Mouse (Mus musculus): Measurements from ENCODE around the gene Ube3b. TPM values are rescaled to one million over a fixed set of nuclear protein-coding genes. Genes with fewer than 3 reads are reported as not detected.

Ube3b gene
- polyA plus RNA-seq, 1 experiment, result 43.0 TPM

DNA sequence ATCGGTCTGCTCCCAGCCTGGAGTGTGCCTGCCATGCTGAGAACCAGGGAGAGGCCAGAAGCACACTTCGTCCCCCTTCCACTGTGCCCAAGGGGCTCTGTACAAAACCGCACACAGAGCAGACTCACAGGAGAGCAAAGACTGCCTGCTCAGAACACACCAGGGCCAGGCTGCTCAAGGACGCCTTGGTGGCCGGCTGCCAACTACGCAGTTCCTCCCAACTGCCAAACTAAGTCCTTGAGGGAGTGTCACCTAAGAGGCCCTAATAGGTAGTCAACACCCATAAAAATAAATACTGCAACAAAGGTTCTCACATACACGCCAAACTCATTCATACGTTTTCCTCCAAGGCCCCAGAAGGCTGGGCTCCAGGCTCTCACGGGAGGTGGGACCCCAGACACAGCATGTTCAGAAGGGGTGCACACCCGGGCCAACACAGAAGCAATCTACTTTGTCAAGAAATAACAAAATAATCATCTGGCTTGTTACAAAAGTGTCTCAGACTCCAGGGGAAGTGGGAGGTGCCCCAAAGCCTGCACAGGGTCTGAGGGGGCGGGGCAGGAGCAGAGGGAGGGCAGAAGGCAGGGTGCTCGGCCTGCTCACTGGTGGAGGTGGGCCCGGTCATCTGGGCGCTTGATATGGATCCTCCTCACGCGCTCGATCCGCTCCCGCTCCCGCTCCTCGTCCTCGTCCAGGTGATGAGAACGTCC is 15.2 kb upstream of the Ube3b start:
- Histone ChIP-seq H3K27me3 (ENCODE audit: control insufficient read depth, insufficient read depth, low read length, poor library complexity, severe bottlenecking) (no peaks in the 10 kb centered on the region), H3K36me3 (ENCODE audit: control insufficient read depth, insufficient read depth, low read length, poor library complexity, severe bottlenecking) (peaks cover 4% of the 10 kb centered on the region; the same call in 1 of the 2 replicates), H3K4me1 (ENCODE audit: control insufficient read depth, insufficient read depth, low read length) (peaks cover 3% of the 10 kb centered on the region), H3K27ac (ENCODE audit: insufficient read depth, low read length) (no peak overlapping the region), H3K9me3 (replicated peaks; ENCODE audit: control insufficient read depth, insufficient read depth, low read length, poor library complexity, severe bottlenecking) (no peaks in the 10 kb centered on the region), H3K4me3 (ENCODE audit: low read depth, low read length) (no peak overlapping the region), H3K9ac (ENCODE audit: low read depth, poor library complexity, severe bottlenecking) (no peak overlapping the region)
- TF ChIP-seq CTCF (IDR thresholded peaks at IDR 0.05; ENCODE audit: low read depth, low read length) (no peak), EP300 (IDR thresholded peaks at IDR 0.05; ENCODE audit: insufficient read depth, low read depth, low read length) (no peak)

DNA sequence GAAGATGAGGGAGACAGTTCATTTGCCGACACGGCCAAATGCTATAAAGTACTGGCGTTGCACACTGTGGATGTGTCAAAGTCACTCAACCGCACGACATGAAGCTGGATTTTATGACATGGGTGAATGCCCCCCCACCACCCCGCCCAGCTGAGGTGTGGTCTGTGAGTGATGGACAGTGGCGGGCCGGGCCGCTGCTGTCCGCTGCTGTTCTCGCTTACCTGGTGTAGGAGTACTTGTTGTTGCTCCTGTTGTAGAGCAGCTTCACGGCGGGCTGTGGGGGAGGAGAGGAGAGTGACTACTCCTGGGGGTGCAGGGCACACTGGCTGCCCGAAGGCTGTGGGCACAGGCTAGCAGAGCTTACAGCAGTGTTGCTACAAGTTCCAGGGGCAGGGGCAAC is 12.3 kb upstream of the Ube3b start:
- Histone ChIP-seq H3K4me1 (ENCODE audit: control insufficient read depth, insufficient read depth, low read length) (peaks cover 4% of the 10 kb centered on the region), H3K9me3 (replicated peaks; ENCODE audit: control insufficient read depth, insufficient read depth, low read length, poor library complexity, severe bottlenecking) (no peaks in the 10 kb centered on the region), H3K27me3 (ENCODE audit: control insufficient read depth, insufficient read depth, low read length, poor library complexity, severe bottlenecking) (no peaks in the 10 kb centered on the region), H3K4me3 (ENCODE audit: low read depth, low read length) (no peak overlapping the region), H3K9ac (ENCODE audit: low read depth, poor library complexity, severe bottlenecking) (no peak overlapping the region), H3K27ac (ENCODE audit: insufficient read depth, low read length) (no peak overlapping the region), H3K36me3 (ENCODE audit: control insufficient read depth, insufficient read depth, low read length, poor library complexity, severe bottlenecking) (peaks cover 4% of the 10 kb centered on the region; the same call in 1 of the 2 replicates)
- TF ChIP-seq CTCF (IDR thresholded peaks at IDR 0.05; ENCODE audit: low read depth, low read length), result no peak
- TF ChIP-seq EP300 (IDR thresholded peaks at IDR 0.05; ENCODE audit: insufficient read depth, low read depth, low read length), result no peak
- no peak for TF ChIP-seq POLR2A (IDR thresholded peaks at IDR 0.05; ENCODE audit: insufficient read depth, low read length)

DNA sequence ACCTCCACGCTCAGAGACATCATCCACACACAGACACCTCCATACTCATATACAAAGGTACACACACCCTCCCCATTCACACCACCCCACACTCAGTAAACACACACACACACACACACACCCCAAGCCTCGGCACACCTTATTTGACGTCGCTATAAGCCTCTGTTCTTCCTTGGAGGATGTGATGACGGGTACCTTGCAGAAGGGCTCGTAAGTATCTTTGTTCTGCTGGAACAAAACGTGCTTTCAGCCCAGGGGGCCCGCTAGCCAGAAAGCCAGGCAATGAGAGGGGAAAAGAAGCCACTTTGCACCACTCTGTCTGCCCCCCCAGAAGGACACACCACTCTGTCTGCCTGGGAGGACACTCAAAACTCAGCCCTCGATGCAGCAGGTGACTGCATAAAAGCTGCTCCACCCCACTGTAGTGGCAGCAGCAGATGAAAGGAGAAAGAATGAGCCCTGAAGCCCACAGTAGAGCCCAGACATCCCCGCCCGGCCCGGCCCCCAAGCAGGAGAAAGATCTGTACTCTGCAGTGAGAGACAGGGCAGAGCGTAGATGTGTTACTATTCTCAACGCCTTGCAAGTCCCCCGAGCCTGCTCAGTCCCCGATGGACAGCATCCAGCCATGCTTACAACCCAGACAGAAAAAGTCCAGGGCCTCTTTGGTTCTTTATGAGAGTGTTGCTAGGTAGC is 11.5 kb upstream of the Ube3b start:
- H3K9ac ChIP-seq (ENCODE audit: low read depth, poor library complexity, severe bottlenecking), result no peak overlapping the region
- TF ChIP-seq EP300 (IDR thresholded peaks at IDR 0.05; ENCODE audit: insufficient read depth, low read depth, low read length) (no peak), POLR2A (IDR thresholded peaks at IDR 0.05; ENCODE audit: insufficient read depth, low read length) (no peak), CTCF (IDR thresholded peaks at IDR 0.05; ENCODE audit: low read depth, low read length) (no peak)
- no peak overlapping the region for H3K4me3 ChIP-seq (ENCODE audit: low read depth, low read length)
- peaks cover 5% of the 10 kb centered on the region for H3K4me1 ChIP-seq (ENCODE audit: control insufficient read depth, insufficient read depth, low read length)
- H3K27ac ChIP-seq (ENCODE audit: insufficient read depth, low read length), result no peak overlapping the region
- H3K27me3 ChIP-seq (ENCODE audit: control insufficient read depth, insufficient read depth, low read length, poor library complexity, severe bottlenecking), result no peaks in the 10 kb centered on the region
- H3K9me3 ChIP-seq (replicated peaks; ENCODE audit: control insufficient read depth, insufficient read depth, low read length, poor library complexity, severe bottlenecking), result no peaks in the 10 kb centered on the region
- peaks cover 4% of the 10 kb centered on the region; the same call in 1 of the 2 replicates for H3K36me3 ChIP-seq (ENCODE audit: control insufficient read depth, insufficient read depth, low read length, poor library complexity, severe bottlenecking)

DNA sequence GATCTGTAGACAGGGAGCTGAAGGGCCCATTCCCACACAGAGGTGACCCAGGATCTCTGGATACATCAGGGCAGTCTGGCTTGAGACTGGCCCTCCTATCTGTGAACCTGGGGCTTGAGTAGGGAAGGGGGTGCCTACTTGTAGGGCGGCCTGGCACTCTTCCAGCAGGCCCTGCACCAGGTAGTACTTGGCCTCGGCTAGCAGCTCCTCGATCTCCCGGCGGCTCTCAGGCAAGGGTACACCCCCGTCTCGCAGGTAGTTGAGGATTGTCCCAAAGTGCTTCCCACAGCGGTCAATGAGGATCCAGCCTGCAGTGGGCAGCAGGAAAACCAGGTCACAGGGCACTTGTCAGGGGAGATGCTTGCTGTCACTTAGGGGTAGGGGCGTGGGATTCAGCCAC is 10.5 kb upstream of the Ube3b start:
- no peaks in the 10 kb centered on the region for H3K9me3 ChIP-seq (replicated peaks; ENCODE audit: control insufficient read depth, insufficient read depth, low read length, poor library complexity, severe bottlenecking)
- no peak overlapping the region for H3K4me3 ChIP-seq (ENCODE audit: low read depth, low read length)
- no peak overlapping the region for H3K9ac ChIP-seq (ENCODE audit: low read depth, poor library complexity, severe bottlenecking)
- no peaks in the 10 kb centered on the region for H3K27me3 ChIP-seq (ENCODE audit: control insufficient read depth, insufficient read depth, low read length, poor library complexity, severe bottlenecking)
- no peak for TF ChIP-seq EP300 (IDR thresholded peaks at IDR 0.05; ENCODE audit: insufficient read depth, low read depth, low read length)
- TF ChIP-seq CTCF (IDR thresholded peaks at IDR 0.05; ENCODE audit: low read depth, low read length), result no peak
- no peak for TF ChIP-seq POLR2A (IDR thresholded peaks at IDR 0.05; ENCODE audit: insufficient read depth, low read length)
- H3K36me3 ChIP-seq (ENCODE audit: control insufficient read depth, insufficient read depth, low read length, poor library complexity, severe bottlenecking), result peaks cover 4% of the 10 kb centered on the region; the same call in 1 of the 2 replicates
- H3K4me1 ChIP-seq (ENCODE audit: control insufficient read depth, insufficient read depth, low read length), result peaks cover 10% of the 10 kb centered on the region
- H3K27ac ChIP-seq (ENCODE audit: insufficient read depth, low read length), result no peak overlapping the region

DNA sequence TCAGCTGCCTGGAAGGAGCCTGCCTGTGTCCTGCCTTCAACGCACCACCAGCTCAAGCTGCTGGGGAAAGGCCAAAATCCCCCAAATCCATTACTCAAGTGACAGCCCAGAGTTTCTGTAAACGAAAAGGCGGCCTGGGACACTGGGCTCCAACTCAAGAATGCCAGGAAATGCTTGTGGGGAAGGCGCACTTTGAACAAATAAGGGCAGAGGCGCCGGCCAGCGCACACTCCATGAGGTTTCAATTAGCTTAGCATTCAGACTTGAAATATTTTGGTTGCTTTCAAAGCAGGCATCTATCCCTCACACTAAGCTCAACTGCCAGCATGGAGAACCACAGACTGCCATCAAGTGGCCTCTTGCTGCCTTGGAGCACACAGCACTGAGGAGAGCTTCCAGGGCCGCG is 10.0 kb upstream of the Ube3b start:
- Histone ChIP-seq H3K9me3 (replicated peaks; ENCODE audit: control insufficient read depth, insufficient read depth, low read length, poor library complexity, severe bottlenecking) (no peaks in the 10 kb centered on the region), H3K4me3 (ENCODE audit: low read depth, low read length) (no peak overlapping the region), H3K27me3 (ENCODE audit: control insufficient read depth, insufficient read depth, low read length, poor library complexity, severe bottlenecking) (no peaks in the 10 kb centered on the region), H3K9ac (ENCODE audit: low read depth, poor library complexity, severe bottlenecking) (no peak overlapping the region), H3K4me1 (ENCODE audit: control insufficient read depth, insufficient read depth, low read length) (peaks cover 10% of the 10 kb centered on the region), H3K27ac (ENCODE audit: insufficient read depth, low read length) (no peak overlapping the region), H3K36me3 (ENCODE audit: control insufficient read depth, insufficient read depth, low read length, poor library complexity, severe bottlenecking) (peaks cover 4% of the 10 kb centered on the region; the same call in 1 of the 2 replicates)
- TF ChIP-seq POLR2A (IDR thresholded peaks at IDR 0.05; ENCODE audit: insufficient read depth, low read length) (no peak), CTCF (IDR thresholded peaks at IDR 0.05; ENCODE audit: low read depth, low read length) (no peak), EP300 (IDR thresholded peaks at IDR 0.05; ENCODE audit: insufficient read depth, low read depth, low read length) (no peak)

DNA sequence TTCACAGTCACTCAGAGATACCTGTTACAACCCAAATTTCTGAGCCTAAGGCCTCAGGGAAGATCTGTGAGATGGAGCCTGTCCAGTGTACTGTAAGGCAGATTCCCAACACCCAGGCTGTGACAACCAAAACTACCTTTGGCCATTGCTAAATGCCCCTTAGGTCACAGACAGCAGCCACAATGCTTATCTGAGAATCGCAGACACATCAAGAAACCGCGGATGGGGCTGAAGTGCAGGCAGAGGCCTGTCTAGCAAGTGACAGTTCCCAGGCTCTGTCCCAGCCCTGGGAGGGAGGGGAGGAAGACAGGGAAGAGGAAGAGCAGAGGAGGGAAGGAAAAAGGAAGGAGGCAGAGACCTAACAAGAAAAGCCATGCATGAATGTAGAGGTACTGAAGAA is 9.1 kb upstream of the Ube3b start:
- no peaks in the 10 kb centered on the region for H3K9me3 ChIP-seq (replicated peaks; ENCODE audit: control insufficient read depth, insufficient read depth, low read length, poor library complexity, severe bottlenecking)
- TF ChIP-seq EP300 (IDR thresholded peaks at IDR 0.05; ENCODE audit: insufficient read depth, low read depth, low read length) (no peak), CTCF (IDR thresholded peaks at IDR 0.05; ENCODE audit: low read depth, low read length) (no peak), POLR2A (IDR thresholded peaks at IDR 0.05; ENCODE audit: insufficient read depth, low read length) (no peak)
- H3K36me3 ChIP-seq (ENCODE audit: control insufficient read depth, insufficient read depth, low read length, poor library complexity, severe bottlenecking), result peaks cover 4% of the 10 kb centered on the region; the same call in 1 of the 2 replicates
- no peak overlapping the region for H3K4me3 ChIP-seq (ENCODE audit: low read depth, low read length)
- no peaks in the 10 kb centered on the region for H3K27me3 ChIP-seq (ENCODE audit: control insufficient read depth, insufficient read depth, low read length, poor library complexity, severe bottlenecking)
- no peak overlapping the region for H3K27ac ChIP-seq (ENCODE audit: insufficient read depth, low read length)
- no peak overlapping the region for H3K9ac ChIP-seq (ENCODE audit: low read depth, poor library complexity, severe bottlenecking)
- peaks cover 10% of the 10 kb centered on the region for H3K4me1 ChIP-seq (ENCODE audit: control insufficient read depth, insufficient read depth, low read length)
